Mouse (Mus musculus) embryonic facial prominence, embryonic 11.5 days (tissue): ENCODE measurements around the gene Clk3. TPM values are rescaled to one million over a fixed set of nuclear protein-coding genes. Genes with fewer than 3 reads are reported as not detected.
A peak's percentile ranks its signal among the peaks of the same experiment; 100 is the strongest.

Source experiments
- ATAC-seq: fragments of 200-750 bp; cut with Nextera tagmentation; replicated peaks from 2 replicates; pipeline ENCODE4 v1.8.0; 2017; ENCODE audit warnings: low read depth; ENCODE audit not compliant: insufficient number of reproducible peaks, low FRiP score, low TSS enrichment
- DNase-seq: peaks from one replicate; pipeline ENCODE4 v3.0.0-alpha.2; 2015; ENCODE audit warnings: low spot score
- H3K27ac ChIP-seq: fragments of 300-500 bp; sonication (generic); replicated peaks from 2 replicates; pipeline ENCODE4 v1.5.1; 2014; ENCODE audit warnings: mild to moderate bottlenecking, low read depth, low read length, control low read depth
- H3K27me3 ChIP-seq: fragments of 300-500 bp; sonication (generic); 2 replicates; pipeline ENCODE4 v1.6.1; 2014; ENCODE audit warnings: mild to moderate bottlenecking, low read length, moderate library complexity, mixed read lengths; ENCODE audit not compliant: control insufficient read depth, insufficient read depth
- H3K36me3 ChIP-seq: fragments of 300-500 bp; sonication (generic); replicated peaks from 2 replicates; pipeline ENCODE4 v1.6.1; 2014; ENCODE audit warnings: low read depth, mild to moderate bottlenecking, low read length, moderate library complexity, mixed read lengths; ENCODE audit not compliant: control insufficient read depth, insufficient read depth
- H3K4me1 ChIP-seq: fragments of 300-500 bp; sonication (generic); 2 replicates; pipeline ENCODE4 v1.6.1; 2014; ENCODE audit warnings: low read length, mixed read lengths; ENCODE audit not compliant: control insufficient read depth, insufficient read depth
- H3K4me2 ChIP-seq: fragments of 300-500 bp; sonication (generic); 2 replicates; pipeline ENCODE4 v1.6.1; 2014; ENCODE audit warnings: low read depth, mild to moderate bottlenecking, control low read depth, low read length, moderate library complexity
- H3K4me3 ChIP-seq: fragments of 300-500 bp; sonication (generic); 2 replicates; pipeline ENCODE4 v1.5.1; 2014; ENCODE audit warnings: low read depth, low read length, control low read depth
- H3K9ac ChIP-seq: fragments of 300-500 bp; sonication (generic); replicated peaks from 2 replicates; pipeline ENCODE4 v1.6.1; 2014; ENCODE audit warnings: mild to moderate bottlenecking, control low read depth, low read length
- H3K9me3 ChIP-seq: fragments of 300-500 bp; sonication (generic); replicated peaks from 2 replicates; pipeline ENCODE4 v1.6.1; 2016; ENCODE audit warnings: mild to moderate bottlenecking, low read length, inconsistent platforms, mixed read lengths; ENCODE audit not compliant: control insufficient read depth
- WGBS: fragments of 180-500 bp; shearing (Covaris S2); extraction: QIAGEN DNeasy Blood & Tissue Kit; methylation state at CpG from one replicate; pipeline ENCODE4 v1.1.7; 2014; 5-methylcytosine and 5-hydroxymethylcytosine counted together
- polyA plus RNA-seq: library from polyadenylated mRNA; unstranded; fragments of >200 nt; fragmentation: Nextera tagmentation; extraction: Ambion mirVana; gene quantifications from 2 replicates; pipeline ENCODE4 v1.2.1, GENCODE M21; 2014

Clk3 gene
- polyA plus RNA-seq, 1 experiment from 2014 or later = 70.0 TPM

- Histone ChIP-seq H3K36me3 (no peaks in the 10 kb centered on the region), H3K4me1 (no peaks in the 10 kb centered on the region), H3K27me3 (no peaks in the 10 kb centered on the region), H3K9ac (no peak overlapping the region), H3K4me2 (no peak overlapping the region), H3K4me3 (no peak overlapping the region), H3K27ac (no peak overlapping the region), H3K9me3 (no peaks in the 10 kb centered on the region)
- WGBS = 90% methylated on average over 3 of the region's 3 CpGs
- DNase-seq = no peak
- no peak for ATAC-seq
Observed at GRCm38 (mm10) chr9:57782656-57783055, 17.0 kb upstream of the Clk3 start.

- Histone ChIP-seq H3K9me3 (no peaks in the 10 kb centered on the region), H3K36me3 (no peaks in the 10 kb centered on the region), H3K4me3 (no peak overlapping the region), H3K9ac (no peak overlapping the region), H3K4me1 (no peaks in the 10 kb centered on the region), H3K4me2 (no peak overlapping the region), H3K27me3 (no peaks in the 10 kb centered on the region), H3K27ac (no peak overlapping the region)
- 66% methylated on average over 4 of the region's 4 CpGs for WGBS
- DNase-seq (no peak), ATAC-seq (no peak)
Observed at GRCm38 (mm10) chr9:57775736-57776135, 10.1 kb upstream of the Clk3 start.

GRCm38 (mm10) chr9:57775026-57775425, 9.4 kb upstream of the Clk3 start:
- no peaks in the 10 kb centered on the region for H3K27me3 ChIP-seq
- ATAC-seq = no peak
- no peak overlapping the region for H3K4me3 ChIP-seq
- no peaks in the 10 kb centered on the region for H3K36me3 ChIP-seq
- no peaks in the 10 kb centered on the region for H3K9me3 ChIP-seq
- H3K4me2 ChIP-seq = no peak overlapping the region
- H3K27ac ChIP-seq = no peak overlapping the region
- no peaks in the 10 kb centered on the region for H3K4me1 ChIP-seq
- no peak overlapping the region for H3K9ac ChIP-seq
- no peak for DNase-seq
- 72% methylated on average over 5 of the region's 5 CpGs for WGBS

- Histone ChIP-seq H3K4me1 (no peaks in the 10 kb centered on the region), H3K27ac (no peak overlapping the region), H3K9ac (no peak overlapping the region), H3K9me3 (no peaks in the 10 kb centered on the region), H3K36me3 (no peaks in the 10 kb centered on the region), H3K4me2 (no peak overlapping the region), H3K27me3 (no peaks in the 10 kb centered on the region), H3K4me3 (no peak overlapping the region)
- ATAC-seq (no peak), DNase-seq (peak; percentile 40)
- 4% methylated on average over 1 of the region's 1 CpGs for WGBS
Observed at GRCm38 (mm10) chr9:57774168-57774567, 8.5 kb upstream of the Clk3 start.

- Histone ChIP-seq H3K27ac (no peak overlapping the region), H3K9ac (no peak overlapping the region)
Observed at GRCm38 (mm10) chr9:57773754-57774153, 8.1 kb upstream of the Clk3 start.

GRCm38 (mm10) chr9:57770836-57771235, 5.2 kb upstream of the Clk3 start:
- Histone ChIP-seq H3K27me3 (no peaks in the 10 kb centered on the region), H3K27ac (no peak overlapping the region), H3K9ac (no peak overlapping the region), H3K4me3 (no peak overlapping the region), H3K36me3 (no peaks in the 10 kb centered on the region), H3K9me3 (no peaks in the 10 kb centered on the region), H3K4me1 (no peaks in the 10 kb centered on the region; the same call in 1 of the 2 replicates), H3K4me2 (no peak overlapping the region)
- no peak for DNase-seq
- no peak for ATAC-seq
- WGBS = 86% methylated on average over 2 of the region's 2 CpGs

More at GRCm38 (mm10) chr9:57773754-57774153, 8.1 kb upstream of the Clk3 start:
- WGBS = 77% methylated on average over 3 of the region's 3 CpGs
- no peaks in the 10 kb centered on the region for H3K36me3 ChIP-seq
- no peak overlapping the region for H3K4me3 ChIP-seq
- ATAC-seq = no peak
- H3K4me2 ChIP-seq = no peak overlapping the region
- DNase-seq = no peak
- H3K4me1 ChIP-seq = no peaks in the 10 kb centered on the region
- no peaks in the 10 kb centered on the region for H3K9me3 ChIP-seq
- H3K27me3 ChIP-seq = no peaks in the 10 kb centered on the region

GRCm38 (mm10) chr9:57770214-57770613, 4.6 kb upstream of the Clk3 start:
- WGBS = 93% methylated on average over 1 of the region's 1 CpGs
- Histone ChIP-seq H3K4me3 (no peak overlapping the region), H3K4me1 (no peaks in the 10 kb centered on the region; the same call in 1 of the 2 replicates), H3K4me2 (no peak overlapping the region), H3K27me3 (no peaks in the 10 kb centered on the region), H3K9ac (no peak overlapping the region), H3K9me3 (no peaks in the 10 kb centered on the region), H3K27ac (no peak overlapping the region), H3K36me3 (no peaks in the 10 kb centered on the region)
- DNase-seq (no peak), ATAC-seq (no peak)

- no peak for ATAC-seq
- Histone ChIP-seq H3K4me3 (no peak overlapping the region), H3K9ac (no peak overlapping the region), H3K4me1 (no peaks in the 10 kb centered on the region; the same call in 1 of the 2 replicates), H3K4me2 (no peak overlapping the region), H3K27ac (no peak overlapping the region), H3K36me3 (no peaks in the 10 kb centered on the region), H3K27me3 (no peaks in the 10 kb centered on the region), H3K9me3 (no peaks in the 10 kb centered on the region)
- DNase-seq = no peak
- 54% methylated on average over 2 of the region's 2 CpGs for WGBS
Observed at GRCm38 (mm10) chr9:57769539-57770069, 3.9 kb upstream of the Clk3 start.
